Mouse (Mus musculus) myocyte (in vitro differentiated cells): ENCODE measurements around the gene Man1c1.

ENCODE experiments used
- CEBPB ChIP-seq: IDR thresholded peaks from 2 replicates; pipeline ENCODE4 v1.6.1; 2011; ENCODE audit warnings: mild to moderate bottlenecking, moderate library complexity; ENCODE audit not compliant: poor library complexity, insufficient read depth, severe bottlenecking
- MYOD1 ChIP-seq, 3 experiments: IDR thresholded peaks; one replicate each; pipeline ENCODE4 v1.6.1; 2011; ENCODE audit warnings: control low read depth in 2 of 3, low read depth in 2 of 3, mild to moderate bottlenecking in 2 of 3, moderate library complexity in 1 of 3; ENCODE audit not compliant: insufficient read length in 2 of 3, control insufficient read depth in 1 of 3
- POLR2A ChIP-seq: IDR thresholded peaks from one replicate; pipeline ENCODE4 v1.6.1; 2011; ENCODE audit warnings: low read depth, mild to moderate bottlenecking, control low read depth, moderate library complexity; ENCODE audit not compliant: insufficient read length
- POLR2AphosphoS2 ChIP-seq: IDR thresholded peaks from one replicate; pipeline ENCODE4 v1.6.1; 2011; ENCODE audit warnings: low read depth, control low read depth; ENCODE audit not compliant: insufficient read length
- SRF ChIP-seq: IDR thresholded peaks from one replicate; pipeline ENCODE4 v1.6.1; 2011; ENCODE audit warnings: low read depth; ENCODE audit not compliant: control insufficient read depth, insufficient read length
- TCF12 ChIP-seq: IDR thresholded peaks from one replicate; pipeline ENCODE4 v1.6.1; 2011; ENCODE audit warnings: mild to moderate bottlenecking, control low read depth; ENCODE audit not compliant: poor library complexity, insufficient read depth, severe bottlenecking
- USF1 ChIP-seq: IDR thresholded peaks from one replicate; pipeline ENCODE4 v1.6.1; 2011; ENCODE audit warnings: low read depth, mild to moderate bottlenecking, control low read depth, moderate library complexity

DNA sequence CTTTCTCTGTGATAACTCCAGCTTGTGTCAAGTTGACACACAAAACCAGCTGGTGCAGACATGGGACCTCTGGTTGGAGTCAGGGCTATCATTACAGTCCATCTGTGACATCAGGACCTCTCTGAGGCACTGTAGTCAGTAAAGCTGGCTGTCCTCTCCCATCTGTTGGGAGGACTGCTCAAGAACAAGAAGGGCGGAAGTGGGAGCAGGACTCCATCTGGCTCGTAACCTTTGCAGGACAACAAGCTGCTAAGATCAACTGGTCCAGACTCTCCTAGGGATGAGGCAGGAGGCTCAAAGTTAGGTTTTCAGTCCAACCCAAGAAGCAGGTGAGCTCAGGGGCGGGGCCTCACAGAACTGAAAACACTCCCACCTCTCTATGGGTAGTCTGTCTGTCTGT lies 29.1 kb downstream of the Man1c1 start:
- TF ChIP-seq MYOD1 (IDR thresholded peaks at IDR 0.05; ENCODE audit: control insufficient read depth in 1 of 3, insufficient read length in 2 of 3, low read depth in 2 of 3): no peak
- TF ChIP-seq USF1: no peak
- TF ChIP-seq POLR2A: no peak
- TF ChIP-seq TCF12: no peak
- no peak for TF ChIP-seq CEBPB
- TF ChIP-seq SRF: no peak
- no peak for TF ChIP-seq POLR2AphosphoS2
